Mouse (Mus musculus) megakaryocyte, embryonic 14.5 days (primary cell): ENCODE results near the gene Pitpnm3.

Experiments
- FLI1 ChIP-seq: IDR thresholded peaks from 2 replicates; pipeline ENCODE4 v1.6.1; 2012; ENCODE audit warnings: low read length, inconsistent platforms, mixed read lengths
- GATA1 ChIP-seq: IDR thresholded peaks from 3 replicates; pipeline ENCODE4 v1.6.1; 2012; ENCODE audit warnings: mixed read lengths, low read length, inconsistent platforms, borderline replicate concordance

DNA sequence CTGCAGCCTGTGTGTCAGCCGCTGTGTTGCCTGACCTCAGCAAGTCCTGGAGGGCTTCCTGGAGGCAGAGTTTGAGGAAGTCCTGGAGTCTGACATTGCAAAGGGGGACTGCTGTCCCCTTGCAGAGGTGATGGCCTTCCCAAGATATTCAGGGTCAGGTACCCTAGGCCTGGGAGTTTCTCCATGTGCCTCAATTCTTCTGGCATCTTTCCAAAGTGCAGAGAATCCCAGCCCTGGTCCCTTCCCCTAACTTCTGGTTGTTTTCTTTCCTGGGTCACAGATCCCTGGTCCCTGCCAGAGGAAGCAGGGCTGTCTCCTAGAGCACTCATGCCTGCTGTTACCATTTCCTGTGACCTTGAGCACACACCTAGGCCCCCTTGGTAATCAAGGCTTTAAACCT lies 3.9 kb downstream of the Pitpnm3 start:
- no peak for TF ChIP-seq GATA1
- TF ChIP-seq FLI1: no peak
